Mouse (Mus musculus): ENCODE results near the gene Nudt22. TPM values are rescaled to one million over a fixed set of nuclear protein-coding genes. Genes with fewer than 3 reads are reported as not detected.

The Nudt22 gene
- polyA plus RNA-seq, 1 experiment, result 53.8 TPM

GRCm38 (mm10) chr19:6975537-6976521 is 20.1 kb downstream of the Nudt22 start, which contains the start of gene Plcb3:
Plcb3 (minus strand) TSS chr19:6976470.
- Histone ChIP-seq H3K27me3 (ENCODE audit: control insufficient read depth, insufficient read depth, low read length) (no peaks in the 10 kb centered on the region), H3K4me1 (ENCODE audit: control insufficient read depth, insufficient read depth, insufficient read length, low read length) (peaks cover 23% of the 10 kb centered on the region), H3K36me3 (ENCODE audit: control insufficient read depth, insufficient read depth, low read length) (peaks cover 11% of the 10 kb centered on the region), H3K4me3 (ENCODE audit: low read depth, low read length) (peak within 1 kb of the TSS; percentile 69), H3K27ac (ENCODE audit: insufficient read depth, low read depth, low read length) (peak within 1 kb of the TSS; percentile 70)
- under 1% methylated on average over 16 of the region's 16 CpGs for WGBS
- 0 out of 2 replicates have a peak, but pooled peaks have one; percentile 45 for TF ChIP-seq POLR2A (IDR thresholded peaks at IDR 0.05; ENCODE audit: low read depth, low read length)
- peak; percentile 7; the same call in 1 of the 2 replicates for TF ChIP-seq CTCF (IDR thresholded peaks at IDR 0.05; ENCODE audit: extremely low read depth, insufficient read length, insufficient replicate concordance, low read depth, low read length)

GRCm38 (mm10) chr19:6974211-6975205 is 21.4 kb downstream of the Nudt22 start, which contains the start of gene Ppp1r14b:
Ppp1r14b (plus strand) TSS chr19:6974968.
- peak within 1 kb of the TSS; percentile 70 for H3K27ac ChIP-seq (ENCODE audit: insufficient read depth, low read depth, low read length)
- WGBS, result 2% methylated on average over 82 of the region's 84 CpGs
- peaks cover 11% of the 10 kb centered on the region for H3K36me3 ChIP-seq (ENCODE audit: control insufficient read depth, insufficient read depth, low read length)
- no peaks in the 10 kb centered on the region for H3K27me3 ChIP-seq (ENCODE audit: control insufficient read depth, insufficient read depth, low read length)
- TF ChIP-seq POLR2A (IDR thresholded peaks at IDR 0.05; ENCODE audit: low read depth, low read length) (peak; percentile 34), CTCF (IDR thresholded peaks at IDR 0.05; ENCODE audit: extremely low read depth, insufficient read length, insufficient replicate concordance, low read depth, low read length) (no peak)
- H3K4me3 ChIP-seq (ENCODE audit: low read depth, low read length), result peak within 1 kb of the TSS; percentile 69
- peaks cover 32% of the 10 kb centered on the region for H3K4me1 ChIP-seq (ENCODE audit: control insufficient read depth, insufficient read depth, insufficient read length, low read length)

GRCm38 (mm10) chr19:6973581-6974190 is 22.2 kb downstream of the Nudt22 start:
- peak overlapping the region; percentile 29 for H3K27ac ChIP-seq (ENCODE audit: insufficient read depth, low read depth, low read length)
- H3K4me1 ChIP-seq (ENCODE audit: control insufficient read depth, insufficient read depth, insufficient read length, low read length), result peaks cover 26% of the 10 kb centered on the region
- H3K4me3 ChIP-seq (ENCODE audit: low read depth, low read length), result peak overlapping the region; percentile 69
- TF ChIP-seq POLR2A (IDR thresholded peaks at IDR 0.05; ENCODE audit: low read depth, low read length) (no peak), CTCF (IDR thresholded peaks at IDR 0.05; ENCODE audit: extremely low read depth, insufficient read length, insufficient replicate concordance, low read depth, low read length) (no peak)
- peaks cover 11% of the 10 kb centered on the region for H3K36me3 ChIP-seq (ENCODE audit: control insufficient read depth, insufficient read depth, low read length)
- H3K27me3 ChIP-seq (ENCODE audit: control insufficient read depth, insufficient read depth, low read length), result no peaks in the 10 kb centered on the region
- 36% methylated on average over 12 of the region's 12 CpGs for WGBS

GRCm38 (mm10) chr19:6972247-6972917 is 23.5 kb downstream of the Nudt22 start:
- no peaks in the 10 kb centered on the region for H3K27me3 ChIP-seq (ENCODE audit: control insufficient read depth, insufficient read depth, low read length)
- TF ChIP-seq CTCF (IDR thresholded peaks at IDR 0.05; ENCODE audit: extremely low read depth, insufficient read length, insufficient replicate concordance, low read depth, low read length) (no peak), POLR2A (IDR thresholded peaks at IDR 0.05; ENCODE audit: low read depth, low read length) (no peak)
- H3K4me3 ChIP-seq (ENCODE audit: low read depth, low read length), result no peak overlapping the region
- WGBS, result 70% methylated on average over 13 of the region's 13 CpGs
- peaks cover 2% of the 10 kb centered on the region for H3K36me3 ChIP-seq (ENCODE audit: control insufficient read depth, insufficient read depth, low read length)
- H3K27ac ChIP-seq (ENCODE audit: insufficient read depth, low read depth, low read length), result no peak overlapping the region
- peaks cover 23% of the 10 kb centered on the region for H3K4me1 ChIP-seq (ENCODE audit: control insufficient read depth, insufficient read depth, insufficient read length, low read length)

GRCm38 (mm10) chr19:6971644-6972043 is 24.3 kb downstream of the Nudt22 start:
- no peaks in the 10 kb centered on the region for H3K27me3 ChIP-seq (ENCODE audit: control insufficient read depth, insufficient read depth, low read length)
- TF ChIP-seq CTCF (IDR thresholded peaks at IDR 0.05; ENCODE audit: extremely low read depth, insufficient read length, insufficient replicate concordance, low read depth, low read length) (no peak), POLR2A (IDR thresholded peaks at IDR 0.05; ENCODE audit: low read depth, low read length) (no peak)
- H3K4me3 ChIP-seq (ENCODE audit: low read depth, low read length), result no peak overlapping the region
- 41% methylated on average over 6 of the region's 6 CpGs for WGBS
- peaks cover 26% of the 10 kb centered on the region for H3K4me1 ChIP-seq (ENCODE audit: control insufficient read depth, insufficient read depth, insufficient read length, low read length)
- H3K27ac ChIP-seq (ENCODE audit: insufficient read depth, low read depth, low read length), result peak overlapping the region; percentile 84; the same call in 1 of the 2 replicates
- peaks cover 3% of the 10 kb centered on the region for H3K36me3 ChIP-seq (ENCODE audit: control insufficient read depth, insufficient read depth, low read length)
